Mouse (Mus musculus): ENCODE measurements around the gene Cfap97d1. TPM values are rescaled to one million over a fixed set of nuclear protein-coding genes. Genes with fewer than 3 reads are reported as not detected.
"Not testable (repeated sequence)": the region's sequence is repeated elsewhere in the genome, so short reads cannot be mapped to it uniquely, and the experiment has no call there.

Cfap97d1 gene
- total RNA-seq, 4 experiments from 2014 or later: not detected

- DNase-seq (ENCODE audit: low spot score): no peak
Measured at GRCm38 (mm10) chr11:101973496-101973895, 10.6 kb upstream of the Cfap97d1 start.

- no peak for DNase-seq (ENCODE audit: low spot score)
Measured at GRCm38 (mm10) chr11:101974181-101974580, 9.9 kb upstream of the Cfap97d1 start.

DNA sequence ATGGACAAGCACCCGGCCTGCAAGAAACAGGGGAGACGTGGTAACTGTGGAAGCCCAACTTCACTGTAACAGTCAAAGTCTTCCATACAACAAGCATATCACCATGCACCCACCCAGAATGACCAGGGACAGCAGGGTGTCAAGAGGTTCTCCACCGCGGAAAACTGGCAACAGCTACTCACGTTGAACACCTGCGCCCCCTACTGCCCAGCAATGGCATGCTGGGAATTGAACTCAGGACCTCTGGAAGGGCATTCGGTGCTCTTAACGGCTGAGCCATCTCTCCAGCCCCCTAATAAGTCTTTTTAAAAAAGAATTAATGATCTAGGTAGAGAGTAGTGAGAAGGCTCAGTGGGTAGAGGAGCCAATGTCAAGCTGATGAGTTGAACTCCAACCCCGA, 9.2 kb upstream of the Cfap97d1 start:
- DNase-seq (ENCODE audit: low spot score): no peak

DNA sequence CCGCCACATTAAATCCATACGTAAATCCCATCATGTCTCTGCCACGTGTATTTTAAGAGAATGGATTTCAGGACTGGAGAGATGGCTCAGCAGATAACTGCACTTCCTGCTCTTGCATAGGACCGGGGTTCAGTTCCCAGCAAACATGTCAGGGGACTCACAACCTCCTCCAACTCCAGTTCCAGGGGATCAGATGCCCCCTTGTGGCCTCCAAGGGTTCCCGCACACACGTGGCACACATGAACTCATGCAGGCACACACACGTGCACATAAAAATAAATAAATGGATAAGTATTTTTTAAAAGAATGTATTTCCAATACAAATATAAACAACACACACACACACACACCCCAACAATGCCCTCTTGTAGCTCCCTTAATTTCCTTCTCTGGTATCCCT, 7.1 kb upstream of the Cfap97d1 start:
- DNase-seq (ENCODE audit: low spot score): no peak

DNA sequence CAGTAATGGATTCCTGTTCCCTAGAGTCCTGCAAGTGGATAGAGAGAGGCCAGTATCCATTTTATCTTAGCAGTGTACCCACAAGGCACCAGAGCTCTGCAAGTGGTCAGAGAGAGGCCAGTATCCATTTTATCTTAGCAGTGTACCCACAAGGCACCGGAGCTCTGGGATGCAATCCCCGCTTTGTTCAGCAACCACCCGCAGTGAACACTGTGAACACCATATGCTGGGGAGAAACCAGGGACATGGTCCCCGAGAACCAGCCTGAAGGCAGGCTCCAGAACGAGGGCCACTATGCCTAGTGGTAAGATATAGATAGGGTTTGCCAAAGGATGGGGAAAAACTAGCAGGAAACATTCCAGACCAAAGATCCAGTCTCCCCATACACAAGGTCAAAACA, 4.9 kb upstream of the Cfap97d1 start:
- no peak for DNase-seq (ENCODE audit: low spot score)

- no peak for DNase-seq (ENCODE audit: low spot score)
Measured at GRCm38 (mm10) chr11:101980603-101981157, 3.4 kb upstream of the Cfap97d1 start.

GRCm38 (mm10) chr11:101981850-101982249, 2.2 kb upstream of the Cfap97d1 start:
- DNase-seq (ENCODE audit: low spot score): peak; percentile 62

- DNase-seq (ENCODE audit: low spot score): peak; percentile 43
Measured at GRCm38 (mm10) chr11:101982981-101983411, 1.1 kb upstream of the Cfap97d1 start.

- peak; percentile 29 for DNase-seq (ENCODE audit: low spot score)
Measured at GRCm38 (mm10) chr11:101983431-101983921, 603 bp upstream of the Cfap97d1 start.

DNA sequence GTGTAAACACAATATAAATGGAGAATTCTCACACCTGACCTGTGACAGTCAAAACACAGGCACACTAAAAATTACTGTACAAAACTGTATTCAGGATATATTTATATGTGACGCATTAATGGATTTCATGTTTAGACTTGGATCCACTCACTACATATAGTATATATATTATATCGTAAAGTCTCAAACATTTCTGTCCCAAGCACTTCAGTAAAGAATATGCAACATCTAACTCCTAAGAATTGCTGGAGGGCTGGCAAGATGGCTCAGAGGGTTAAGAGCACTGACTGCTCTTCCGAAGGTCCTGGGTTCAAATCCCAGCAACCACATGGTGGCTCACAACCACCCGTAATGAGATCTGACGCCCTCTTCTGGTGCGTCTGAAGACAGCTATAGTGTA, 1.4 kb downstream of the Cfap97d1 start:
- not testable (repeated sequence) for DNase-seq (ENCODE audit: low spot score)

- peak; percentile 93 for DNase-seq (ENCODE audit: low spot score)
Measured at GRCm38 (mm10) chr11:101985990-101986389, 1.9 kb downstream of the Cfap97d1 start.

DNA sequence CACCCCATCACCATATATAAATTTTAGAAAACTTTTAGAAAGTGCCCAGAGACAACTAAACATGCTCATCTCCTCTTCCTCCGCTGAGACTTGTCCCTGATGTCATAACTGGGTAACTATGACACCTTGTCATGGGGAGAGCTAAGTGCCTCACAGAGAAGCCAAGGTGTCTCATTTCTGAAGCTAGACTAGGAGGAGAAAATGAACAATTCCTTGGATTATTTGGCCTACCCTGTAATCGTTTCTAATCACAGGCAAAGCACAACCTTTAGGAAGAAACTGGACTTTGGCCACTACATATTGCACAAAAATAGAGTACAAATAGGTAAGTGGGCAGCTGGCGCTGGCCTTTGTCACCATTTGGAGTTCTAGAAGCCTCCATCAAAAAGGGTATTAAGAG, 2.8 kb downstream of the Cfap97d1 start, which contains the start of gene Dusp3:
Gene Dusp3 (minus strand): TSS at position 101 of the 400 bp plus-strand sequence.
- no peak for DNase-seq (ENCODE audit: low spot score)

DNA sequence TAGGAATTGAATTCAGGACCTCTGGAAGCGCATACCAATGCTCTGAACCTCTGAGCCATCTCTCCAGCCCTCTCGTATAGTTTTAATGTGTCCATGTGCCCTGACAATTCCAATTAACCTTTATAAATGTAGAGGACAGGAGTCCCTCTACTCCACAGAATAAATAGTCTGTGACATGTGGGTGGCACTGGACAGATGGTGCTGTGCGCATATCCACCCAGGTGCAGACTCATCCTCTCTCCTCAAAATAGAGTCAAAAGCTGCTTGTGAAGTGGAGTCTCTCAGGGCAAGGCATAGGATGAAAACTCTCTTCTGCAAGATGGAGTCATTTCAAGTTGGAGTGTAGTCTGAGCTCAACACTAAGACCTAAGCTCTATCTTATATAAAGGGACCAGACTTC, 6.2 kb downstream of the Cfap97d1 start:
- DNase-seq (ENCODE audit: low spot score): no peak

DNA sequence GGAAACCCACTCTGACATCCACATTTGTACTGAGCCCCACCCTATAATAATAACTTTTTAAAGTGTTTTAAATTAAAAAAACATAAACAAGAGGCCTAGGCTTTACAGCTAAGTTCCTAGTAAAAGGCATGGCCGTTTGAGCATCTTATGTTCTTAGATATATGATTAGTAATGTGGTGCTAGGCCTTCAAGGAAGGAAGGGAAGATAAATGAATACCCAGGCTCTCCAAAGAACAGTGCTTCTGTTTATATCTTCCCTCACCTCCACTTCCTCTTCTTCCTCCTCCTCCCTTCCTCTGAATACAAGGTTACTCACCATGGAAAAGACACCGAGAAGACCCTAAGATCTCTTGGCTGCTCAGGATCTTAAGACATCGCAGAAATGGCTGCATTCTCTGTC, 7.7 kb downstream of the Cfap97d1 start:
- no peak for DNase-seq (ENCODE audit: low spot score)

DNA sequence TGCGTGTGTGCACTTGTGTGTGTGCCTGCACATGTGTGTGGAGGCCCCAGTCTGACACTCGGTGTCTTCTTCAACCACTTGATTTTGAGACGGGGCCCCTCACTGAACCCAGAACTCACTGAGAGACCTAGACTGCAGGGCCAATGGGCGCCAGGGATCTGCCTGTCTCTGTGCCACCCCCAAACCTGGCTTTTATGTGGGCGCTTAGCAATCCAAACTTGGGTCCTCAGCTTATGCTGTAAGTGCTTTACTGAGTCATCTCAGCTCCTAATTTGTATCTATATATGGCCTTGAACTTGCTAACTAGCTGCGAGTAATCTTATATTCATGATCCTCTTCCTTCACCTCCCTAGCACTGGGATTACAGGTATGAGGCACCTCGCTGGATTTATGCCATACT, 8.3 kb downstream of the Cfap97d1 start:
- no peak for DNase-seq (ENCODE audit: low spot score)

DNA sequence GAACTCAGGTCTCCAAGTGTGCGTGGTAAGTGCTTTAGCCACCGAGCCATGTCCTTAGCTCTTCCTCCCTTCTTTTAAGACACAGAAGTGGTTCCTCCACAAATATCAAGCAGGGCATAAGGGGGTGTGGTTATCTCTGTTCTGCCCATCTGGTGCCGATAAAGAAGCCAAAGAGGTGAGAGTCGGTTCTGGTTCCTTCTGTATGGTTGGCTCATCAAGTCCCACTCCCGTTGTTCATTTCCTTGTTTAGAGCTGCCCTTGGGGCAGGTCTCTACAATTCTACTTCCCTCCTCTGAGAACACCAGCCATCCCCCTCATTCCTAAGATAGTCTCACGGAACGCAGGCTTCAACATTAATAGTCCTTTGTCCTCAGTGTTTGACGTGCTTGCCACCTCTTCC, 10.0 kb downstream of the Cfap97d1 start:
- peak; percentile 41 for DNase-seq (ENCODE audit: low spot score)

DNA sequence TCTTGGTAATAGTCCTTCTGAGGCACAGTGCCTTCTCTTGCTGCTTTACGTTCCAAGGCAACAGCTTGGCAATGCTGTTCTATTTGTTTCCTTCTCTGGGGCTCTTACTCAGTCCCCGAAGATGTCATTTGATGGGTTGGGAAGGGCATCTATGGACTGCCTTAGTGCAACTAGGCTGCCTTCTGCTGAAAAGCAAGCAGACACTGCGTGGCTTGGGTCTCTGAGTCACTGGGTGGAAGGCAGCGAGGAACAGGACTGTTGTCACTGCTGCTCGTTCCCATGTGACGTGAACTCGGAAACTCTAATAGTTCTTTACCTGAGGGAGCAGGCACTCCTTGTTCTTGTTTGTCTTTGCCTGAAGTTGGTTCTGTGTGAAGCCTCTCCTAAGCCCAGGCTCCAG, 11.9 kb downstream of the Cfap97d1 start:
- DNase-seq (ENCODE audit: low spot score): no peak

GRCm38 (mm10) chr11:101998258-101998657, 14.2 kb downstream of the Cfap97d1 start:
- DNase-seq (ENCODE audit: low spot score): peak; percentile 71

DNA sequence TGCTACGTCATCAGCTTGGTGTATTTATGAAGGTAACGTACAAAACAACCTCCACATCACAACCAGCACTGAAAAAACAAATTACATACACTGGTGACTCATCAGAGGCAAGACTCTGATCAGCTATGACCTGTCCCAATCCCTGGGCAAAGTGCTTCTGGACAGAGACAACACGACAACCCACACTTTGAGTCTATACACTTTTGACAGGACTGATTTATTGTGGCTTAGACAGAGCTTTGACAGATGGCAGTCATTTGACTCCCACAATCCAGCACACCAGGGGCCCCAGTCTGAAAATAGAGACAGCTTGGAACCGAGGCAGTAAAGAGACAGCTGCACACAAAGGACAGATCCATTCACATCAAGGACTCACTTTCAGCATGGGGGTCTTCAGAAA, 15.4 kb downstream of the Cfap97d1 start:
- DNase-seq (ENCODE audit: low spot score): no peak

GRCm38 (mm10) chr11:102004251-102004650, 20.2 kb downstream of the Cfap97d1 start:
- no peak for DNase-seq (ENCODE audit: low spot score)

GRCm38 (mm10) chr11:102006271-102006670, 22.2 kb downstream of the Cfap97d1 start:
- DNase-seq (ENCODE audit: low spot score): no peak

DNA sequence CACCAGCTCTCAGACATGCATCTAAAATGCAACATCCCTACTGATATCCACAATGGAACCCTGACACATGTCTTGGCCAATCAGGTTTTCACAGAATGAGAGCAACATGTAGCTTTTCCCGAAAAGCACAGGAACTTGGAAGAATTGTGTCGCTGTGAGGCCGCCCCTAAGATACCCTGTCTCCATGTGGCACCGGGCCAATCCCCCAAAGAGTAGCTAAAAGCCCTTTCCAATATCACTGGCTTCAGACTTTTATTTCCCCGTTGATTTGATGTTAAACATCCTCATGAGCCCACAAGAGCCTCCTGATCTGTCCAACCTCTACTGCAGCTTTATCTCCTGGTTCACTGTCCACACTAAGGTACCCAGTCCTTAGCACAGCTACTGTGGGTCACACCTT, 22.6 kb downstream of the Cfap97d1 start:
- no peak for DNase-seq (ENCODE audit: low spot score)

DNA sequence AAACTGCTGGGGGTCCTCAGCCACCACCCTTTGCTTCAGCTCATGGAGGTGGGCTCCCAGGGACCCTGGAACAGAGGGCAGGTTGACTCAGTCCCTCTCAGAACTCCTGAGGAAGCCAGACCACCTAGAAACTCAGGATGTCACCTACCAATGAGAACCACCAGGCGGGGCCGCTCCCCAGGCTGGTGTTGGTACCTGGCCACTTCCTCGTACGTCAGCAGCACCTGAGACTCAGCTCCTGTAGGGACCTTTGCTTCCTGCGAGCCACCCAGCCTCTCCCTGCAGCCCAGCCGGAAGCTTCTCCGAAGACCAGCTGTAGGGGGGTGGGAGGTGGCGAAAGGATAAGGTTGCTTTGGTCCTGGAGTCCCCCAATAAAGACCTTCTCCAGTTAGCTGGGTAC, 24.3 kb downstream of the Cfap97d1 start:
- no peak for DNase-seq (ENCODE audit: low spot score)
